Mouse (Mus musculus): ENCODE measurements around the gene Dhx57.
"Not testable (repeated sequence)": the region's sequence is repeated elsewhere in the genome, so short reads cannot be mapped to it uniquely, and the experiment has no call there.

GRCm38 (mm10) chr17:80213998-80214397, 76.3 kb downstream of the Dhx57 start:
- not testable (repeated sequence) for TF ChIP-seq POLR2A (IDR thresholded peaks at IDR 0.05; ENCODE audit: borderline replicate concordance, insufficient read depth, low read length); CTCF (IDR thresholded peaks at IDR 0.05; ENCODE audit: borderline replicate concordance, insufficient read depth, low read depth, low read length)

Data from cerebellum, adult 2 months (tissue).